Mouse (Mus musculus): ENCODE results near the gene Ezr. TPM values are rescaled to one million over a fixed set of nuclear protein-coding genes. Genes with fewer than 3 reads are reported as not detected.

The Ezr gene
- total RNA-seq, 4 experiments from 2014 or later = 18.8 to 34.8 (median 23.9) TPM

DNA sequence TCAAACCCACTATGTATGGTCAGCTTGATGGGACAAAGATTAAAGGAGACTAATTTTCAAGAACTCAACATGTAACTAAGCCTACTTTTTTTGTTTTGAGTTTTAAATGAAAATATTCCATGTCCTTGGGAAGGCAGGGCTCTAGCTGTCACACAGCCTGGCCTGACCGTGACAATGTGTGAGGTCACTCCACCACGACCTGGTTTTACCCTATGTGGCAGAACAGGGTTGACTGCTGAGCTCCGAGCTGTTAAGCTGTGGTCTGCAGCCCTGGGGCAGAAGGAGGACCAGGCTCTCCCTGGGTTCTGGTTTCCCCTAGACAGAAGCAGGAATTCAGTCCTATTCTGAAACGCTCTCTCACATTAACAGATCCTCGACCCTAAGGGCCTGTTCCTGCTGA is 14.8 kb downstream of the Ezr start:
- peak; percentile 52 for DNase-seq

DNA sequence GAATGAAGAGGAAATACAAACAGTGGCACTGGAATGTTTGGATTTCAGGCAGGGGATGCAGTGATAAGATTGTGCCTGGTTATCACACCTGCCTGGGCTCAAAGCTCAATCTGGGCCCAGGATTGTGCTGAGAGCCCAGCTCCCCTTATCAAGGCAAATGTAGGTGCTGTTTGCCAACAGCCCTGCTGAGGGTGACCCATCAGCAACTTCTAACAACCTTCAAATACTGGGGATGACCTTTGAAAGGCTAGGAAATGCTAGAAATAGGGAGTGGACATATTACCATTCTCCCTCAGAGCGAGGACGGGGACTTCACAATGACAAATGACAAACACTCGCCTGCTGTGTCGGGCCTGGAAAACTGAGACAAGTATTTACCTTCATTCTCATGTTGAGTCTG is 15.8 kb downstream of the Ezr start:
- DNase-seq = no peak

DNA sequence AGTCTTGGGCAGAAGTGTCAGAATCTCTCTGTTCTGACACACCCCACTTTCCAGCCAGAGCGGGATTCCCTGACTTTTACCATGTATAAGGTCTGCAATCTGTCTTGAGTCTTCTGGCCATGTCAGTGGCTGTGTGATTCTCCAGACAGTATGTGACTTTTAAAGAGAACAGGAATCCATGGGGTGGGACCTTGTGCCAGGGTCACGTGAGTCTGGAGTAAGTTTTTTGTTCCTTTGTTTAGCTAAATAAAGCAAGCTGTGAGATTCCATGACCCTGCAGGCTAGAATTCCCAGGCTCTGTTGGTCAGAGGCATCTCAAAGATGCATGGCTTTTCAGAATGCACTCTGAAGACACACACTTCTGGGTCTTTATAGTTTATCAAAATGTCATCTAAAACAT is 16.7 kb downstream of the Ezr start:
- DNase-seq = no peak

DNA sequence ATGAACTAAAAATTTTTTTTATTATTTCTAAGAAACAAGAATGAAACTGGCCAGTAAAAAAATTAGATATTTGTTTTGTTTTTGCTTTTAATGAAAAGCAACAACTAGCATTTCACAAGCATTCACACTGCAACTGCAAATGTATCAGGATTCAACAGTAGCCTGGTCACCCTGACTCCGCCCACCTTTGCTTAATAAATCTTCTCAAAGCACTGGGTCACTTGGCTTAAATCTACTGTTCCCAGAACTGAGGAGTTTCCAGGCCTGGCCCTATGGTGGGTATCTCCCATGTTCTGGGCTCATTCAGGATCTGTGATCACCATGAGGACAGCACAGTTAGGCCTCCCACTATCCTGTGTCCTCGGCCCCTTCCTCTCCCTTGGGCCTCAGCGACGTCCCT is 17.9 kb downstream of the Ezr start:
- no peak for DNase-seq

DNA sequence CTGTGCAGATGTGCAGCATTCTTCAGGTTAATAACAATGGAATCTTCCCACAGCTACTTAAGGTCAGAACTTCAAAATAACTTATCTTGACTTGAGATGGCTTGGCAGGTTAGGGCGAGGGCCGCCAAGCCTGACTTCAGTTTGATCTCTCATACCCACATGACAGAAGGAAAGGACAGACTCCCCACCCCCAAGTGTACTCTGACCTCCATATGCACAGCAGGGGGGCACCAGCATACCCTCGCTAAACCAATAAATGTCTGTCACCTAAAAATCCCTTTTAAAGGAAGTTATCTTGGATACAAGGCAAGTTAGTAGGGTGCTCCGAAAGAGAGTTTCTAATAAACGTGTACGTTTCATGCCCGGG is 18.4 kb downstream of the Ezr start:
- DNase-seq = no peak

DNA sequence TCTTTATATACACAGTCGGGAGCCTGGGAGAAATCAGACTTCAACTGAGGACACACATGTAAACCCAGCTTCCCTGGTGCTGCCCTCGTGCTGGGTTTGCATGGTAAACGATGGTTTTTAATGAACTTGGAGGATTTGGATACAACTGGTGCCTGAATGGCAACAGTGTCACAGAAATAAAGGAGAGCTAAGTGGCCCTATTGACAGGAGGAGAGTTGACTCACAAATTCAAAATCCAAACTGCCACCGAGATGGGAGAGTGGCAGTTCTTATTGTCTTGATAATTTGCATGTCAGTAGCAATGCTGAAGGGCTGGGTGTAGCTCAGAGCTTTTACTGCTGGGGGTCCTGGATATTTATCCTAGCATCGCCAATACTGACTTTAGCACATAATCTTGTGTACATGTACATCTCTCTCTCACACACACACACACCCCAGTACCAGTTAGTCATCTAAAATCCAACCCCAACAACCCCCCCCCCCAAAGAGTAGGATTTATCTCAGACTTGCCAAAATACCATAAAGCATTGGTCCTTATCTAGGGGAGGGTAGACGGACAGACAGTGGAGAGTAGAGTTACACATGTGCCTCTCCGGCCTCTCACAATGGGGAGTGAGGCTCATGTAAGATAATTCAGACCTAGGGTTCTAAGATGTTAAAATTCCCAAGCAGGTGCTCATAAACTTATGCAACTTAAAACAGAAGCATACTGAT is 18.9 kb downstream of the Ezr start:
- DNase-seq = no peak

DNA sequence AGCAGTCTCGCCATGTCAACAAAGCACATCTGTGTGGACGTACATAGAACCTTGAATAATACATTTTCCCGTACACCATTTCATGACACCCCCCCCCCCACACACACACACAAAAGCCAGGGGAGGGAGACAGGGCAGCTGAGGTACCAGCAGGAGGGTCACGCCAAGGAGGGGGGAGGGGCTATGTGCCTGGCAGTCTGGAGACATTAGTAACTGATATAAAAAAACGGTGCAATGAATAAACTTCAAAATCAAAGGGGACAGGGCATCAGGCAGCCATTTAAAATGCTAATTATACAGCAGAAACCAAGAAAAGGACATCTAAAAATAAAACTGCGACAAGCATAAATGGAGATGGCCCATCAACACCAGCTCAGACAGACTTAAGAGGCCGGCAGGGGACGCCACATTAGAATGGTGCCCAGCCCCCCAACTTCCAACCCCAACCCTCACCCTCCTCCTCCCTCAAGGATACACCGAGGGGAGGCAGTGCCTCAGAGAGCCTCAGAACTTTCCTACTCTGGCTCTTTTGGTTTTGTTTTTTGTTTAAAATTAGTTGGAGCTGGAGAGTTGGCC is 22.8 kb downstream of the Ezr start:
- DNase-seq = no peak

DNA sequence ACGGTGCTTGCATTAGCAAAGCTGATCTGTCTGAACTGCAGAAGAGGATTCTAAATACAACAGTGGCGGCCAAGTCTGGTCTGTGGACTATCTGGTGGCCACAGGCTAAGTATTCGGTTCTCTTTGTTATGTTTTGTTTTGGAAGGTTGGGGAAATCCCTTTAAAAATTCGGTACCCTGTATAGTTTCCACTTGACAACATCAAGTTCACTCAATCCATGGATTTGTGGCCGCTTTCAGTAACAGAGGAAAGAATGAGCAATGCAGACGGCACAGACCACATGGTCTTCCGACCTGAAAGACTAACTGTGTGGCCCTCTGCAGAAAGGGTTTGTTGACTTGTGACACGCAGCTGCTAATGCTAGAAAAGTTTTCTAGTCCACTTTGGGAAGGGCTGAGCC is 23.7 kb downstream of the Ezr start:
- no peak for DNase-seq

DNA sequence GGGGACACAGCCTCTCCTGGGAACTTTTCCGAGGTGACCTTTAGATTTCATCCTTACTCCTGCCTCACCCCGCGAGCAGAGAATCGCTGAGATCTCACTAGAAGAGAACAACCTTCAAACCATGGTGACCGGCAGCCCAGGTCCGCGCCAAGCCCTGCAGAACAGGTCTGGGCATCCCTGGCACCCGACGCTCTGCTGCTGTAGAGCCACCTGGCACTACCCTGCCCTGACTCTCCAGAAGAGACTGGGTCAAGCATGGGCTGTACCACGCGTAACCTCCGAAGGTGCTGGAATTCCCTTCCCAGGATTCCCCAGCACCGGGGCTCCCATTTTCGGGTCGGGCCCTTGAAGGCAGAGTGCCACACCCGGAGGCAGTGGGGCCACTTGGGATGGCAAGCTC is 24.7 kb downstream of the Ezr start:
- DNase-seq = no peak

DNA sequence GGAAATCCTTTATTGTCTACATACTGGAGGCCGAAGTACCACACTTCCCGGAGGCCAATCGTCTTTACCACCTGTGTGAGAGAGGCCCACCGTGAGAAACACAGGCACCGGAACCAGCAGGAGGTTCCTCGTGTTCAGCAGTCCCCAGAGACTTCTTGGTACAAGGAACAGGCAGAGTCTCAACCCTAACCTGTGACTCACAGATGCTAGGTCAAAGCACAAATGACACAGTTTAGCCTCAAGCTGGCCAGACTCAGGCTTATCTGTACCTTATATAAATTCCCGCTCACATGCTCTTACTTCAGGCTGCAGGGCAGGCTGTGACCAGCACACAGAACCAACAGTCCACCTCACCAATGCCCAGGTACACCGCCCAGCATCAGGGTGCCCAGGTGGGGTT is 26.7 kb downstream of the Ezr start:
- DNase-seq = no peak

DNA sequence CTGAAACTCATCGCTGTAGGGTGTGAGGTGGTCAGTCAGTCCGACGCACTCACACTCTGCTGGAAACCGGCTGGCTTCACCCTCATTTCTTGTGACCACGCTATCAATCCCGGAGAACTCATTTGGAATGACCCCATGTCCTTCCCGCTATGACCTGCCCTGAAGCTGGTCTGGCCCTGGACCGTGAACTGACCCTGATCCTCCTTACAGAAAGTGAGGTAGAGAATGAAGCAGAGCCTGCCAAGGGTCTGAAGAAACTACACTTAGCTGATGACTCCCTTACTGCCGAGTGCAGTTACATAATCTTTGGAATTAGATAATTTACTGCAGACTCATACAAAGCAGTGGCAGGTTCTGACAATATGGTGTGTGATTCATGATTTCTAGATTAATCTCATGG is 27.4 kb downstream of the Ezr start:
- DNase-seq = peak; percentile 45

DNA sequence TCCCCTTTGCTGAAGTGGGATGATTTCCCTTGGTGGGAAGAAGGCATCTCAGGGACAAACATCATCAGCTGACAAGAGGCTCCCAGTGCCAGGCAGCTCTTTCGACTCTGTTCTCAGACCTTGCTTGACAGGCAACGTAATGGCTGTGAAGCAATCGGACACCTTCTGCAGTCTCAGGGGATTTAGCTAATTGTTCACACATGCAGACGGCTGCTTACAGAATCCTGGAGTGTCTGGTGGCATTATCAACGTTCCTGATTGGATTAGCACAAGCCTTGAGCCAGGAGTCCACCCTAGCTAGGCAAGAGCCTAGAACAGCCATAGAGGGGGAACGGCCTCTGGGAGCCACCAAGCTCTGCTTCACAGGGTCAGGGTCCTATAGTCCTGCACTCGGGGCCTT is 30.2 kb downstream of the Ezr start:
- DNase-seq = no peak

DNA sequence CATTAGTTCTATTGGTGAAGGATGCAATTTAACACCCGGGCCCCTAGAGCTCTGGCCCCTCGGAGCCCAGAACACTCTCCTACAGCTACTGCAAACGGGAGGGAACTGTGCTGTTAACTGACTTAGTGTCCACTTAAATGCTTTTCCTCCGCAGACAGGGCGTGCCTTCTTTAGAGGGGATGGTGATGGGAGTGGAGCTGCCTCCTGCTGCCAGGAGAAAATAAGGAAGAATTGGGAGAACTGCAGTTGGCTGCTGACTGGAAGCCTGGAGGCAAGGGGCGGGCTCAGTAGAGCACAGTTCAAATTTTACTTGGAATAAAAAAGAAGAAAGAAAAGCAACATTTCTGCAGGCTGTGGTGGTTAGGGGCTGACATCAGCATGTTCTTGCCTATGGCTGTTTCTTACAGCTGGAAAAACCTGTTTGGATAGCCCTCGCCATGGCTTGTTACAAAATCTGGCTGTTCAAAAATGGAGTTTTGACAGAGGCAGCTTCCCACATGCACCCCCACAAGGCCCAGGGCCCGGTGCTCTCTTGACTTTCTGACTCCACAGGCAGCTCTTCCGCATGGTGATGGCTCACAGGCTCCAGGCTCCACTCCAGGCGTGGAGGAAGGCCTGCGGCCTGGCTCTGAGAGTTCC is 31.2 kb downstream of the Ezr start:
- no peak for DNase-seq

DNA sequence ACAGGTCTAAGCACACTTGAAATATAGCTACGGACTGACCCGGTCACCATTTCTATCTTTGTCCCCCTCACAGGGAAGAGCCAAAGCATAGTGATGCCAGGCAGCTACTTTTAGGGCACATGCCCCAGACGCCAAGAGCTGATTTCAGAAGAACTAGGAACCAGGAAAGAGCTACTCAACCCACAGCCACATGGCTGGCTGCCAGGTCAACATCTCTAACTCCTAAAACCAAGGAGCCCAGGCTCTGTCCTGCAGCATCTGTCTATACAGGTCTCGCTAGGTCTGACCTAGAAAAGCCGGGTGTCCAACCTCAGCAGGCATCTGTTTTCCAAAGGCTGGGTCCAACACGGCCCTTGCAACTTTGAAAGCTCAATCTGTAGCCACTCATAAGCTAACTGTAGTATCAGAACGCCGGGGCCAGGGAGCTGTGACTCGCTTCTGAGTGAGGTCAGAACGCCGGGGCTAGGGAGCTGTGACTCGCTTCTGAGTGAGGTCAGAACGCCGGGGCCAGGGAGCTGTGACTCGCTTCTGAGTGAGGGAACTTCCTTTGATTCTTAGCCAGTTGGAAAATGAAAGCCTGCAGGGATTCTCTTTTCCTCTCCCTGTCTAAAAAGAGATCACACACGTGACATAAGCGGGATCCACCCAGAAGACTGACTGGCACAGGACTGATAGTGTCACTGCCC is 33.7 kb downstream of the Ezr start:
- DNase-seq = peak; percentile 57

DNA sequence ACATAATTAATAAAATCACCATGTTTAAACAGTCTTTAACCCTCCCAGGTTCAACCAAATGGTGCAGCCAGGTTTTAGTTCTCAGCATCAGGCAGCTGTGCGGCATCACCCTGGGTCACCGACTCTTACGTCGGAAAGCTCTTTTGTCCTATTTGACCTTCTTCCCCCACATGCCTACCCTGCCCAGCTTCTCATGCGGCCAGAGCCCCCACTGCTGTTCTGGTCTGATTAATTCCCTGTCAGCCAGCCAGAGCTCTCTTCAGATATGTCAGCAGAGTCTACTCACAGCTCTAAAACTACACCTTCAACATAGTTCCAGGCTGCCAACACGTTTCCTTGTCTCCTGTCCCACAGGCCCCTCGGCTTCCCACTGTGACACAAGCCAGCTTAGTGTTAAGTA is 35.1 kb downstream of the Ezr start:
- no peak for DNase-seq

DNA sequence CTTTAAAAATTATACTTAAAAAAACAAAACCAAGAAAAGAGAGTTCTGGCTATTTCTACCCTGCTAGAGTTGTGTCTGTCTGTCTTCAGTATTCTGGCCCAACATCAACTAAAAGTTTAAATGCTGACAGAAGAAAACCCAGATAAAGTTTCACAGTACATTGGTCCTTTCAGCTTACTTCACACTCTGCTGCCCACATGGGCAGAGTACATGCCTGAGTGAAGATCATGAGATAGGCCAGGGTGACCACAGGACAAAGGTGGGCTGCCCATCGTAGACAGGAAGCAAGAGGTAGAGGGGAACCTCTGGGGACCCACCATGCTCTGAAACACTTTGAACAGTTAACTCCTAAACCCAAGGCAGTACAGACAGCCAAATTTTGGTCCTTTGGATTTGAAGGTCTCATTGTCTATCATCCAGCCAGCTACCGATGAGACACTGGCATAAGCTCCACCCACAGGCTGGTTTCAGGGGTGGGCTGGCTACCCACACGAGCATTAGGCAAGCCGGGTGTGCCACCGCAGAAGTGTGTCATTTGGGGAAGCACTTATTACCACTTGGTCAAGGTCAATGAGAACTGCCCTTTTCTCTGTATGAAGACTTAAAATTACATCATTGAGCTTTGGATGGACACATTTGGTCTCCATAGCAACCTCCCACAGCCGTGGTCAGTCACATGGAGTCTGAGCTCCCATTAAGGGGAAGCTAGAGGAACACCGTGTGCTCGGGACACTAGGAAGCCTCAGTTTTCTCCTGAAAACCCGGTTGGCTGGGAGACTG is 35.9 kb downstream of the Ezr start:
- DNase-seq = no peak

DNA sequence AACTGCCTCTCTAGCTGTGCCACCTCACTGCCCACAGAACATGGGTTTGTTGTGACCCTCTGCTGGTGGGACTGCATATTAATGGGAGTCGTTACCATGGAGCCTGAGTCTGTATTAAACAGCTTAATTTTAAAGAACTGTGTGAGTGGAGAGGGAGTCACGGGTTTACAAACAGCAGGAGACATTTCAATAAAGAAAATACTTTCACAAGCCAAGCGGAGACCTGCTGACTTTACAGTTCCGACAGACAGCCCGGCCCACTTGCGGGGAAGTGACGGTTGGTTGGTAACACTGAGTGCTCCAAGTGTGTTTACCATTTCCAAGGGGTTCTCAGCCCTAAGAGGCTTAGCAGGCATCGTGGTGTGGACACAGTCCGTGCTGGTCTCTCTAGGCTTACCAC is 36.6 kb downstream of the Ezr start:
- DNase-seq = no peak

DNA sequence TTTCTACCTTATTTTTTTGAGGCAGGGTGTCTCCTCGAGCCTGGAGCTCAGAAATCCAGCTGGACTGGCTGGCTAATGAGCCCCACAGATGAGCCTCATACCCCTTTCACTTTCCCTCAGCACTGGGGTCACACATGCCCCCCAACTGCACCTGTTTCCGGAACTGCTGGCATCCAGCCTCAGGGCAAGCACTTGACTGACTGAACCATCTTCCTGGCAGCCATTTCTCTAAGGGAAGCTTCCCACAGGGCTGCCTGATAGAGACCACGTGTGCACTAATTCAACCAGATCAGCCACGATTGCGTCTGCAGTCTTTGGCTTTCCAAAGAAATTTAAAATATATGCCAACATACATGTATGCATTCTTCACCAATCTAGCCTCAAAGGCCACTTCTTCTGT is 37.1 kb downstream of the Ezr start:
- no peak for DNase-seq

DNA sequence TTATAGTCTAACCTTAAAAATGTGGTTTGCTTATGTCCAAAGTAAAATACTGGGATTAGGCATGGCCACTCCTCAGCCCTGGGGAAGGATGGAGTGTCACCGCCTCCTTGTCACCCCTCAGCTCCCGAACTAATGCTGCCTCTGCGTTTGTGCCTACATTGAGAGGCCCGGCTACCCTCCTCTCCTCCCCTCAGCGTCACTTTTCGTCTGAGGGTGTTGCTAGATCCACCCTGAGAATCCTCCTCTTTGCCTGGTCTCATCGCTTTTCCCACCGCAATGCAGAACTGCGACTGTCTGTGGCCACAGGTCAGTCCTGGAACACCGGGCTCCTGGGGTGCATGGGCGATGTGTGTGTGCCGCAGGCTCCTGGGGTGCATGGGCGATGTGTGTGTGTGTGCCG is 37.7 kb downstream of the Ezr start:
- DNase-seq = no peak

DNA sequence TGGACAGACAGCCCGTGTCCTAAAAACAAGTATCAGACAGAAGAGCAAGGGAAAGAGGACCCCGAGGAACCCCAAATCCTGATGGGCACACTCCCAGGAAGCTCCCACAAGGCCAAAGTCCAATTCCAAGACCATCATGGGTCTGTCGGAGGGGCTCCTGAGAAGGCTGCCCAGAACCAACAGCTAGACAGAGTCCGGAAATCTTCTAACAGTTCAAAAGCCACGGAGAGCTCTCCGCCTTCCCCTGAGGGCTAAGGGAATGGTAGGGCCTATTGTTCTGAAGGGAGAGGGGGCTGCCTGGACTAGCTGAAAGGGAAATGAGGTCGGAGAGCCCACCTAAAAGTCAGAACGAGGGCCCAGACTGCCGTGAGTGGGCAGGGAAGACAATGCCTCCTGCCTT is 38.2 kb downstream of the Ezr start:
- DNase-seq = no peak

DNA sequence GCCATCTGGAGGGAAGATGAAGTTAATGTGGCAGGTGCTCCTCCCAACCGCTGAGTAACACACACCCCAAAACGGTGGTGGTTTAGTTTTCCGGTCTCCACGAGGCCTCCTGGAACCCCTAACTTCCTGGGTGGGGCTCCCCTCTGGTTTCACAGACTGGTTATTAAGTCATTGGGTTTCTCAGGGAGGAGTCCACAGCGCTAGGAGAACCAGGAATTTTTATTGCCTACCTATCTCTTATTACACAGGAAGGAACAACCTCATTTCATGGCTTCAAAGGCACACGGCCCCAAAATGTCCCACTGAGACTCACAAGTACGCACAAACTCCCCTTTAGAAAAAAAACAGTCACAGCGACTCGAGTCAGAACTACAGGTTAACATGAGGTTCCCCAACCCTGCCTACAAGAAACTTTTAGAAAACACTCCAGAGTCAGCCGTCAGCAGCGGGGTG is 38.8 kb downstream of the Ezr start:
- DNase-seq = no peak

DNA sequence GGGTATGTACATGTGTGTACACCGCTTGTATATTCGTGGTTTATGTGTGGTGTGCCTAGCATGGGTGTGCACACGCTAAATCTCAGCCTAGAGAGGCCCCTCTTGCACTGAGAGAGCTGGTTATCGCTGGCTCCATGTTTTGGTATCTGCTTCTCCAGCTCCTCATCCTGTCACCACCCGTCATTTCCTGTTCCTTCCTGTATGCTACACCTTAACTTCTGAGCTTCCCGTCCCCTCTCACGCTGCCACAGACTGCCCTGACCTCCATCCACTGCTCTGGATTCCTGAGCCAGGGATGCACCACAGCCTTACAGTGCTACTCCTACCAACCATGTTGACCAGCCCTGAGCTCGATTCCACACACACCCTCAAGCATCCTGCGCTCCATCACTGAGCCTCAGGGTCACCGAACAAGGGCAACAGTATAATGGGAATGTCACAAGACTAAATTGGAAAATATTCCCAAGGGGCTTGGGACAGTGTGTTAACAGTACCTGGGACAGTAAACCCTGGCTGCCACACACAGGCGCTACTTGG is 39.5 kb downstream of the Ezr start:
- no peak for DNase-seq

Data from adrenal gland, adult 8-10 months (tissue).